Mouse (Mus musculus) G1E (cell line): ENCODE measurements around the gene Fam227a.

Experiments used
- CTCF ChIP-seq: IDR thresholded peaks from 2 replicates; pipeline ENCODE4 v1.5.1; 2012; ENCODE audit warnings: low read depth, low read length, inconsistent platforms, mixed read lengths
- GATA1 ChIP-seq: IDR thresholded peaks from 2 replicates; pipeline ENCODE4 v1.6.1; 2012; ENCODE audit warnings: borderline replicate concordance, low read length, inconsistent platforms, mixed read lengths
- GATA2 ChIP-seq: IDR thresholded peaks from 2 replicates; pipeline ENCODE4 v1.6.1; 2012; ENCODE audit warnings: low read depth, low read length, inconsistent platforms, borderline replicate concordance
- POLR2AphosphoS5 ChIP-seq: IDR thresholded peaks from 2 replicates; pipeline ENCODE4 v1.6.1; 2012; ENCODE audit warnings: low read depth, low read length, inconsistent platforms; ENCODE audit not compliant: insufficient replicate concordance
- TAL1 ChIP-seq: conservative IDR thresholded peaks from 2 replicates; pipeline ENCODE4 v1.6.1; 2012; ENCODE audit warnings: low read depth, low read length, inconsistent platforms, mixed read lengths

GRCm38 (mm10) chr15:79664666-79665065 lies 5.9 kb upstream of the Fam227a start:
- TF ChIP-seq GATA1, result no peak
- no peak for TF ChIP-seq CTCF
- TF ChIP-seq POLR2AphosphoS5, result no peak
- no peak for TF ChIP-seq TAL1
- no peak for TF ChIP-seq GATA2
